Mouse (Mus musculus) limb, embryonic 12.5 days (tissue): ENCODE measurements around the gene Ilf2. TPM values are rescaled to one million over a fixed set of nuclear protein-coding genes. Genes with fewer than 3 reads are reported as not detected.

ENCODE experiments used
- ATAC-seq: fragments of 200-750 bp; cut with Nextera tagmentation; 2 replicates; pipeline ENCODE4 v1.8.0; 2017; ENCODE audit warnings: low read depth, moderate TSS enrichment; ENCODE audit not compliant: insufficient number of reproducible peaks, insufficient read depth, low FRiP score, low TSS enrichment
- H3K27ac ChIP-seq: fragments of 300-500 bp; sonication (generic); 2 replicates; pipeline ENCODE4 v1.5.1; 2016; ENCODE audit warnings: mild to moderate bottlenecking, moderate library complexity
- H3K27me3 ChIP-seq: fragments of 300-500 bp; sonication (generic); 2 replicates; pipeline ENCODE4 v1.6.1; 2016; ENCODE audit warnings: mild to moderate bottlenecking, moderate library complexity
- H3K36me3 ChIP-seq: fragments of 300-500 bp; sonication (generic); 2 replicates; pipeline ENCODE4 v1.6.1; 2016; ENCODE audit warnings: mild to moderate bottlenecking, moderate library complexity
- H3K4me1 ChIP-seq: fragments of 300-500 bp; sonication (generic); replicated peaks from 2 replicates; pipeline ENCODE4 v1.6.1; 2016
- H3K4me2 ChIP-seq: fragments of 300-500 bp; sonication (generic); 2 replicates; pipeline ENCODE4 v1.6.1; 2016; ENCODE audit warnings: mild to moderate bottlenecking, moderate library complexity
- H3K4me3 ChIP-seq: fragments of 300-500 bp; sonication (generic); replicated peaks from 2 replicates; pipeline ENCODE4 v1.5.1; 2016; ENCODE audit warnings: mild to moderate bottlenecking
- H3K9ac ChIP-seq: fragments of 300-500 bp; sonication (generic); replicated peaks from 2 replicates; pipeline ENCODE4 v1.6.1; 2016; ENCODE audit warnings: mild to moderate bottlenecking, moderate library complexity
- H3K9me3 ChIP-seq: fragments of 300-500 bp; sonication (generic); 2 replicates; pipeline ENCODE4 v1.6.1; 2016; ENCODE audit warnings: mild to moderate bottlenecking, moderate library complexity
- WGBS: fragments of 180-500 bp; shearing (Covaris S2); methylation state at CpG from one replicate; pipeline ENCODE4 v1.1.7; 2016; 5-methylcytosine and 5-hydroxymethylcytosine counted together
- polyA plus RNA-seq: library from polyadenylated mRNA; unstranded; fragments of >200 nt; fragmentation: Nextera tagmentation; extraction: Ambion mirVana; gene quantifications from 2 replicates; pipeline ENCODE4 v1.2.1, GENCODE M21; 2016

Ilf2 gene
- polyA plus RNA-seq, 1 experiment from 2014 or later = 362 TPM

GRCm38 (mm10) chr3:90512276-90512675 lies 36.4 kb downstream of the Ilf2 start:
- peaks cover 25% of the 10 kb centered on the region for H3K27me3 ChIP-seq
- peaks cover 8% of the 10 kb centered on the region for H3K36me3 ChIP-seq
- H3K27ac ChIP-seq = no peak overlapping the region
- no peak overlapping the region for H3K4me2 ChIP-seq
- WGBS = 83% methylated on average over 5 of the region's 5 CpGs
- H3K9me3 ChIP-seq = no peaks in the 10 kb centered on the region
- ATAC-seq = no peak
- no peak overlapping the region for H3K4me3 ChIP-seq
- H3K4me1 ChIP-seq = peaks cover 22% of the 10 kb centered on the region
- H3K9ac ChIP-seq = no peak overlapping the region

GRCm38 (mm10) chr3:90512948-90513642 lies 37.2 kb downstream of the Ilf2 start:
- no peak overlapping the region for H3K27ac ChIP-seq
- no peak for ATAC-seq
- H3K4me3 ChIP-seq = no peak overlapping the region
- 77% methylated on average over 9 of the region's 9 CpGs for WGBS
- peaks cover 14% of the 10 kb centered on the region for H3K4me1 ChIP-seq
- H3K9ac ChIP-seq = no peak overlapping the region
- H3K27me3 ChIP-seq = peaks cover 25% of the 10 kb centered on the region
- H3K4me2 ChIP-seq = 0 out of 2 replicates have a peak overlapping the region, but pooled peaks have one; percentile 74
- no peaks in the 10 kb centered on the region for H3K9me3 ChIP-seq
- 0 out of 2 replicates have a peak, but pooled peaks cover 4% of the 10 kb centered on the region for H3K36me3 ChIP-seq

- WGBS = 5% methylated on average over 25 of the region's 25 CpGs
- Histone ChIP-seq H3K36me3 (0 out of 2 replicates have a peak, but pooled peaks cover 4% of the 10 kb centered on the region), H3K9me3 (no peaks in the 10 kb centered on the region), H3K4me2 (peak within 1 kb of the TSS; percentile 74), H3K4me1 (peaks cover 11% of the 10 kb centered on the region; the same call in 1 of the 2 replicates), H3K9ac (peak within 1 kb of the TSS; percentile 46), H3K27me3 (peaks cover 25% of the 10 kb centered on the region), H3K4me3 (peak within 1 kb of the TSS; percentile 35), H3K27ac (no peak within 1 kb of the TSS)
- ATAC-seq = no peak
Observed at GRCm38 (mm10) chr3:90513796-90514590, 38.1 kb downstream of the Ilf2 start, which contains the start of the genes S100a1 and S100a13. TSS of gene S100a1 (minus strand) at chr3:90514392. TSS of gene S100a13 (plus strand) at chr3:90514435.

- no peak overlapping the region for H3K27ac ChIP-seq
- 2% methylated on average over 10 of the region's 10 CpGs for WGBS
- peaks cover 25% of the 10 kb centered on the region for H3K27me3 ChIP-seq
Observed at GRCm38 (mm10) chr3:90514691-90515090, 38.8 kb downstream of the Ilf2 start.

GRCm38 (mm10) chr3:90515242-90515641 lies 39.3 kb downstream of the Ilf2 start:
- H3K27ac ChIP-seq = no peak overlapping the region
- peak overlapping the region; percentile 46; the same call in 1 of the 2 replicates for H3K9ac ChIP-seq
- no peaks in the 10 kb centered on the region for H3K9me3 ChIP-seq
- H3K4me2 ChIP-seq = peak overlapping the region; percentile 74
- peaks cover 11% of the 10 kb centered on the region; the same call in 1 of the 2 replicates for H3K4me1 ChIP-seq
- H3K27me3 ChIP-seq = peaks cover 25% of the 10 kb centered on the region
- 0 out of 2 replicates have a peak, but pooled peaks have one; percentile 11 for ATAC-seq
- 0 out of 2 replicates have a peak, but pooled peaks cover 4% of the 10 kb centered on the region for H3K36me3 ChIP-seq
- WGBS = 42% methylated on average over 1 of the region's 1 CpGs
- H3K4me3 ChIP-seq = peak overlapping the region; percentile 35

More at GRCm38 (mm10) chr3:90514691-90515090, 38.8 kb downstream of the Ilf2 start:
- Histone ChIP-seq H3K4me1 (peaks cover 11% of the 10 kb centered on the region; the same call in 1 of the 2 replicates), H3K4me3 (peak overlapping the region; percentile 35), H3K9ac (peak overlapping the region; percentile 46; the same call in 1 of the 2 replicates), H3K4me2 (peak overlapping the region; percentile 74), H3K36me3 (0 out of 2 replicates have a peak, but pooled peaks cover 4% of the 10 kb centered on the region), H3K9me3 (no peaks in the 10 kb centered on the region)
- ATAC-seq = peak; percentile 56; the same call in 1 of the 2 replicates

GRCm38 (mm10) chr3:90515789-90516188 lies 39.9 kb downstream of the Ilf2 start:
- H3K27ac ChIP-seq = no peak overlapping the region
- H3K4me1 ChIP-seq = peaks cover 11% of the 10 kb centered on the region; the same call in 1 of the 2 replicates
- no peaks in the 10 kb centered on the region for H3K9me3 ChIP-seq
- H3K27me3 ChIP-seq = peaks cover 25% of the 10 kb centered on the region
- no peak overlapping the region for H3K4me3 ChIP-seq
- no peak for ATAC-seq
- no peak overlapping the region for H3K4me2 ChIP-seq
- no peak overlapping the region for H3K9ac ChIP-seq
- 87% methylated on average over 4 of the region's 4 CpGs for WGBS
- H3K36me3 ChIP-seq = 0 out of 2 replicates have a peak, but pooled peaks cover 4% of the 10 kb centered on the region

- H3K36me3 ChIP-seq = no peaks in the 10 kb centered on the region
- peaks cover 11% of the 10 kb centered on the region; the same call in 1 of the 2 replicates for H3K4me1 ChIP-seq
- WGBS = 81% methylated on average over 4 of the region's 4 CpGs
- no peak overlapping the region for H3K4me2 ChIP-seq
- no peak overlapping the region for H3K9ac ChIP-seq
- no peaks in the 10 kb centered on the region for H3K9me3 ChIP-seq
- no peak overlapping the region for H3K27ac ChIP-seq
- no peak for ATAC-seq
- H3K27me3 ChIP-seq = peaks cover 17% of the 10 kb centered on the region
- no peak overlapping the region for H3K4me3 ChIP-seq
Observed at GRCm38 (mm10) chr3:90517711-90518110, 41.8 kb downstream of the Ilf2 start.

- Histone ChIP-seq H3K4me2 (no peak overlapping the region), H3K4me1 (no peaks in the 10 kb centered on the region), H3K9me3 (no peaks in the 10 kb centered on the region), H3K4me3 (no peak overlapping the region), H3K27me3 (0 out of 2 replicates have a peak, but pooled peaks cover 7% of the 10 kb centered on the region), H3K27ac (no peak overlapping the region), H3K36me3 (no peaks in the 10 kb centered on the region), H3K9ac (no peak overlapping the region)
- no peak for ATAC-seq
- WGBS = 69% methylated on average over 4 of the region's 4 CpGs
Observed at GRCm38 (mm10) chr3:90525421-90525820, 49.5 kb downstream of the Ilf2 start.

- Histone ChIP-seq H3K4me3 (no peak overlapping the region), H3K9ac (no peak overlapping the region), H3K9me3 (no peaks in the 10 kb centered on the region), H3K27ac (no peak overlapping the region), H3K4me1 (no peaks in the 10 kb centered on the region), H3K4me2 (no peak overlapping the region), H3K27me3 (0 out of 2 replicates have a peak, but pooled peaks cover 7% of the 10 kb centered on the region), H3K36me3 (no peaks in the 10 kb centered on the region)
- WGBS = 69% methylated on average over 2 of the region's 2 CpGs
- ATAC-seq = no peak
Observed at GRCm38 (mm10) chr3:90526076-90526475, 50.1 kb downstream of the Ilf2 start.

GRCm38 (mm10) chr3:90526580-90526979 lies 50.7 kb downstream of the Ilf2 start, which contains the start of gene S100a14:
TSS of gene S100a14 (plus strand) at chr3:90526856.
- no peak within 1 kb of the TSS for H3K4me3 ChIP-seq
- H3K36me3 ChIP-seq = no peaks in the 10 kb centered on the region
- H3K9me3 ChIP-seq = no peaks in the 10 kb centered on the region
- ATAC-seq = no peak
- no peak within 1 kb of the TSS for H3K9ac ChIP-seq
- no peak within 1 kb of the TSS for H3K27ac ChIP-seq
- H3K4me2 ChIP-seq = no peak within 1 kb of the TSS
- no peaks in the 10 kb centered on the region for H3K4me1 ChIP-seq
- WGBS = 65% methylated on average over 5 of the region's 5 CpGs
- 0 out of 2 replicates have a peak, but pooled peaks cover 7% of the 10 kb centered on the region for H3K27me3 ChIP-seq
